Mouse (Mus musculus) forebrain, embryonic 10.5 days (tissue): ENCODE measurements around the gene Actr3b. TPM values are rescaled to one million over a fixed set of nuclear protein-coding genes. Genes with fewer than 3 reads are reported as not detected.

Source experiments
- DNase-seq: peaks from one replicate; pipeline ENCODE4 v3.0.0-alpha.2; 2017; ENCODE audit warnings: low spot score; ENCODE audit errors: extremely low spot score
- H3K27ac ChIP-seq: fragments of 300-500 bp; sonication (generic); 2 replicates; pipeline ENCODE4 v1.5.1; 2016; ENCODE audit warnings: mild to moderate bottlenecking
- H3K27me3 ChIP-seq: fragments of 300-500 bp; sonication (generic); 2 replicates; pipeline ENCODE4 v1.6.1; 2016; ENCODE audit warnings: mild to moderate bottlenecking; ENCODE audit not compliant: poor library complexity, severe bottlenecking
- H3K36me3 ChIP-seq: fragments of 300-500 bp; sonication (generic); replicated peaks from 2 replicates; pipeline ENCODE4 v1.6.1; 2016; ENCODE audit warnings: mild to moderate bottlenecking, moderate library complexity
- H3K4me1 ChIP-seq: fragments of 300-500 bp; sonication (generic); 2 replicates; pipeline ENCODE4 v1.6.1; 2016
- H3K4me3 ChIP-seq: fragments of 300-500 bp; sonication (generic); 2 replicates; pipeline ENCODE4 v1.5.1; 2016; ENCODE audit warnings: mild to moderate bottlenecking, moderate library complexity
- H3K9me3 ChIP-seq: fragments of 300-500 bp; sonication (generic); 2 replicates; pipeline ENCODE4 v1.6.1; 2016; ENCODE audit warnings: mild to moderate bottlenecking, moderate library complexity
- WGBS: fragments of 180-500 bp; shearing (Covaris S2); methylation state at CpG from one replicate; pipeline ENCODE4 v1.1.7; 2016; 5-methylcytosine and 5-hydroxymethylcytosine counted together
- polyA plus RNA-seq: library from polyadenylated mRNA; unstranded; fragments of >200 nt; fragmentation: Nextera tagmentation; extraction: Ambion mirVana; gene quantifications from 2 replicates; pipeline ENCODE4 v1.2.1, GENCODE M21; 2016

Gene Actr3b
- polyA plus RNA-seq, 1 experiment from 2014 or later: 11.0 TPM

- Histone ChIP-seq H3K27ac (no peak overlapping the region), H3K9me3 (no peaks in the 10 kb centered on the region), H3K36me3 (no peaks in the 10 kb centered on the region), H3K4me1 (peaks cover 16% of the 10 kb centered on the region), H3K4me3 (no peak overlapping the region), H3K27me3 (peaks cover 48% of the 10 kb centered on the region)
- DNase-seq: no peak
- WGBS: 71% methylated on average over 4 of the region's 4 CpGs
Observed at GRCm38 (mm10) chr5:25801744-25802143, 41.9 kb downstream of the Actr3b start.

GRCm38 (mm10) chr5:25804569-25804968 is 44.8 kb downstream of the Actr3b start:
- Histone ChIP-seq H3K27me3 (peaks cover 25% of the 10 kb centered on the region), H3K4me3 (no peak overlapping the region), H3K27ac (no peak overlapping the region), H3K9me3 (no peaks in the 10 kb centered on the region), H3K36me3 (no peaks in the 10 kb centered on the region), H3K4me1 (peaks cover 6% of the 10 kb centered on the region)
- DNase-seq: no peak
- WGBS: 84% methylated on average over 5 of the region's 5 CpGs

GRCm38 (mm10) chr5:25812922-25813321 is 53.1 kb downstream of the Actr3b start:
- no peak for DNase-seq
- 52% methylated on average over 6 of the region's 6 CpGs for WGBS
- Histone ChIP-seq H3K9me3 (no peaks in the 10 kb centered on the region), H3K4me3 (no peak overlapping the region), H3K36me3 (no peaks in the 10 kb centered on the region), H3K27ac (no peak overlapping the region), H3K27me3 (no peaks in the 10 kb centered on the region), H3K4me1 (0 out of 2 replicates have a peak, but pooled peaks cover 4% of the 10 kb centered on the region)

GRCm38 (mm10) chr5:25829308-25830094 is 69.7 kb downstream of the Actr3b start:
- Histone ChIP-seq H3K27me3 (no peaks in the 10 kb centered on the region), H3K27ac (no peak overlapping the region), H3K4me3 (no peak overlapping the region), H3K36me3 (no peaks in the 10 kb centered on the region), H3K9me3 (no peaks in the 10 kb centered on the region), H3K4me1 (peaks cover 12% of the 10 kb centered on the region)
- WGBS: 68% methylated on average over 16 of the region's 16 CpGs
- DNase-seq: no peak

GRCm38 (mm10) chr5:25830802-25831201 is 71.0 kb downstream of the Actr3b start:
- 84% methylated on average over 3 of the region's 3 CpGs for WGBS
- H3K4me3 ChIP-seq: no peak overlapping the region
- peaks cover 20% of the 10 kb centered on the region for H3K4me1 ChIP-seq

GRCm38 (mm10) chr5:25831624-25832023 is 71.8 kb downstream of the Actr3b start:
- 80% methylated on average over 5 of the region's 5 CpGs for WGBS
- Histone ChIP-seq H3K9me3 (no peaks in the 10 kb centered on the region), H3K36me3 (no peaks in the 10 kb centered on the region), H3K4me3 (no peak overlapping the region), H3K27me3 (no peaks in the 10 kb centered on the region), H3K4me1 (peaks cover 28% of the 10 kb centered on the region), H3K27ac (no peak overlapping the region)
- DNase-seq: peak; percentile 32

More at GRCm38 (mm10) chr5:25830802-25831201, 71.0 kb downstream of the Actr3b start:
- H3K27ac ChIP-seq: no peak overlapping the region
- no peaks in the 10 kb centered on the region for H3K36me3 ChIP-seq
- H3K9me3 ChIP-seq: no peaks in the 10 kb centered on the region
- no peak for DNase-seq
- no peaks in the 10 kb centered on the region for H3K27me3 ChIP-seq

GRCm38 (mm10) chr5:25839400-25839799 is 79.6 kb downstream of the Actr3b start:
- H3K27ac ChIP-seq: no peak overlapping the region
- peak; percentile 28 for DNase-seq
- 35% methylated on average over 4 of the region's 4 CpGs for WGBS
- H3K4me1 ChIP-seq: peaks cover 23% of the 10 kb centered on the region
- no peaks in the 10 kb centered on the region for H3K9me3 ChIP-seq
- no peak overlapping the region for H3K4me3 ChIP-seq
- H3K27me3 ChIP-seq: no peaks in the 10 kb centered on the region
- H3K36me3 ChIP-seq: no peaks in the 10 kb centered on the region

GRCm38 (mm10) chr5:25846558-25846957 is 86.8 kb downstream of the Actr3b start:
- 96% methylated on average over 6 of the region's 6 CpGs for whole genome bisulfite sequencing

GRCm38 (mm10) chr5:25847154-25847553 is 87.4 kb downstream of the Actr3b start:
- 91% methylated on average over 7 of the region's 7 CpGs for WGBS
- Histone ChIP-seq H3K36me3 (no peaks in the 10 kb centered on the region), H3K4me1 (no peaks in the 10 kb centered on the region), H3K27ac (no peak overlapping the region), H3K27me3 (no peaks in the 10 kb centered on the region), H3K4me3 (no peak overlapping the region), H3K9me3 (no peaks in the 10 kb centered on the region)
- DNase-seq: no peak

More at GRCm38 (mm10) chr5:25846558-25846957, 86.8 kb downstream of the Actr3b start:
- no peak overlapping the region for H3K27ac ChIP-seq
- H3K4me1 ChIP-seq: no peaks in the 10 kb centered on the region
- H3K4me3 ChIP-seq: no peak overlapping the region
- no peaks in the 10 kb centered on the region for H3K36me3 ChIP-seq
- H3K27me3 ChIP-seq: no peaks in the 10 kb centered on the region
- DNase-seq: no peak
- H3K9me3 ChIP-seq: no peaks in the 10 kb centered on the region

GRCm38 (mm10) chr5:25848058-25848457 is 88.3 kb downstream of the Actr3b start:
- DNase-seq: peak; percentile 52
- Histone ChIP-seq H3K27me3 (no peaks in the 10 kb centered on the region), H3K4me3 (no peak overlapping the region), H3K9me3 (no peaks in the 10 kb centered on the region), H3K36me3 (no peaks in the 10 kb centered on the region), H3K27ac (no peak overlapping the region), H3K4me1 (no peaks in the 10 kb centered on the region)
- WGBS: 51% methylated on average over 9 of the region's 9 CpGs

GRCm38 (mm10) chr5:25866201-25866600 is 106.4 kb downstream of the Actr3b start:
- Histone ChIP-seq H3K9me3 (no peaks in the 10 kb centered on the region; the same call in 1 of the 2 replicates), H3K4me3 (no peak overlapping the region), H3K36me3 (no peaks in the 10 kb centered on the region), H3K4me1 (peaks cover 17% of the 10 kb centered on the region), H3K27me3 (no peaks in the 10 kb centered on the region), H3K27ac (no peak overlapping the region)
- no peak for DNase-seq
- WGBS: 82% methylated on average over 3 of the region's 3 CpGs

- no peak for DNase-seq
- Histone ChIP-seq H3K27me3 (no peaks in the 10 kb centered on the region), H3K27ac (peak overlapping the region; percentile 56; the same call in 1 of the 2 replicates), H3K36me3 (no peaks in the 10 kb centered on the region), H3K4me1 (peaks cover 17% of the 10 kb centered on the region), H3K9me3 (no peaks in the 10 kb centered on the region), H3K4me3 (no peak overlapping the region)
- WGBS: 82% methylated on average over 8 of the region's 8 CpGs
Observed at GRCm38 (mm10) chr5:25869880-25870279, 110.1 kb downstream of the Actr3b start.

- no peak overlapping the region for H3K27ac ChIP-seq
- no peaks in the 10 kb centered on the region for H3K27me3 ChIP-seq
- H3K4me1 ChIP-seq: peaks cover 17% of the 10 kb centered on the region
- H3K9me3 ChIP-seq: no peaks in the 10 kb centered on the region
- H3K4me3 ChIP-seq: no peak overlapping the region
- 57% methylated on average over 3 of the region's 3 CpGs for WGBS
- DNase-seq: no peak
- H3K36me3 ChIP-seq: no peaks in the 10 kb centered on the region
Observed at GRCm38 (mm10) chr5:25870632-25871031, 110.8 kb downstream of the Actr3b start.
